In genomic region chr17:27908206-27908887, GRCm38 (mm10) we compare ENCODE assay signal across 8 mouse cellular contexts. TPM values are rescaled to one million over a fixed set of nuclear protein-coding genes. Genes with fewer than 3 reads are reported as not detected.
DNase-seq lines count a peak whose midpoint lies in the region; ATAC-seq and TF ChIP-seq lines count a peak whose summit lies in the region.

No protein-coding gene starts in this region.

- H3K4me3 ChIP-seq in gastrocnemius, adult 2 months: peak overlapping the region; percentile 99
- H3K4me3 ChIP-seq in embryonic facial prominence, embryonic 11.5 days (ENCODE audit: low read depth, low read length): peak overlapping the region; percentile 71
- peak overlapping the region; percentile 72 for H3K4me3 ChIP-seq in hindbrain, embryonic 16.5 days (ENCODE audit: low read length)
- H3K4me3 ChIP-seq in macrophage (ENCODE audit: inconsistent target): peak overlapping the region; percentile 99

- H3K4me2 ChIP-seq in embryonic facial prominence, embryonic 11.5 days (ENCODE audit: low read depth, low read length): peak overlapping the region; percentile 60
- peak overlapping the region; percentile 80 for H3K4me2 ChIP-seq in hindbrain, embryonic 16.5 days (ENCODE audit: low read length)

- no peaks in the 10 kb centered on the region for H3K4me1 ChIP-seq in embryonic facial prominence, embryonic 11.5 days (ENCODE audit: control insufficient read depth, insufficient read depth, low read length)
- peaks cover 32% of the 10 kb centered on the region for H3K4me1 ChIP-seq in hindbrain, embryonic 16.5 days (ENCODE audit: control insufficient read depth, insufficient read depth, low read depth, low read length)

- H3K9ac ChIP-seq in embryonic facial prominence, embryonic 11.5 days (replicated peaks; ENCODE audit: low read length): peak overlapping the region; percentile 84
- H3K9ac ChIP-seq in hindbrain, embryonic 16.5 days (ENCODE audit: low read depth, low read length): peak overlapping the region; percentile 91

- intact Hi-C loops in gastrocnemius, adult 2 months (cut with DNase I): loop anchor here (2.0 to 5.0 kb wide), 3 partner anchors 64 to 170 kb away; no protein-coding TSS in a partner anchor

- H3K36me3 ChIP-seq in embryonic facial prominence, embryonic 11.5 days (replicated peaks; ENCODE audit: control insufficient read depth, insufficient read depth, low read depth, low read length): no peaks in the 10 kb centered on the region; the same call in 1 of the 2 replicates
- 0 out of 2 replicates have a peak, but pooled peaks cover 3% of the 10 kb centered on the region for H3K36me3 ChIP-seq in hindbrain, embryonic 16.5 days (ENCODE audit: control insufficient read depth, insufficient read depth, low read length)
- peaks cover 6% of the 10 kb centered on the region; the same call in 1 of the 2 replicates for H3K36me3 ChIP-seq in macrophage (ENCODE audit: inconsistent target)

- WGBS in embryonic facial prominence, embryonic 11.5 days: 0% methylated on average over 12 of the region's 12 CpGs
- WGBS in hindbrain, embryonic 16.5 days: under 1% methylated on average over 11 of the region's 12 CpGs
- under 1% methylated on average over 11 of the region's 12 CpGs for WGBS in macrophage (ENCODE audit: missing documents)

- H3K79me2 ChIP-seq in macrophage (ENCODE audit: inconsistent target): peaks cover 59% of the 10 kb centered on the region

- no peaks in the 10 kb centered on the region for H3K27me3 ChIP-seq in embryonic facial prominence, embryonic 11.5 days (ENCODE audit: control insufficient read depth, insufficient read depth, low read length)
- no peaks in the 10 kb centered on the region for H3K27me3 ChIP-seq in hindbrain, embryonic 16.5 days (replicated peaks; ENCODE audit: control insufficient read depth, insufficient read depth, low read length)

- H3K9me3 ChIP-seq in embryonic facial prominence, embryonic 11.5 days (replicated peaks; ENCODE audit: control insufficient read depth, low read length): no peaks in the 10 kb centered on the region
- H3K9me3 ChIP-seq in hindbrain, embryonic 16.5 days (ENCODE audit: control insufficient read depth, low read length): no peaks in the 10 kb centered on the region

- DNase-seq in gastrocnemius, adult 2 months: no peak
- no peak for DNase-seq in gastrocnemius, adult 8-10 months (ENCODE audit: low spot score in 2 of 2)
- peak; percentile 75 for DNase-seq in CD4-positive, CD25-positive, alpha-beta regulatory T cell, adult 2 months (ENCODE audit: low read depth, low spot score)
- DNase-seq in embryonic facial prominence, embryonic 11.5 days (ENCODE audit: low spot score): no peak
- peak; percentile 69 for DNase-seq in testis, postnatal 10 days (ENCODE audit: low spot score)
- DNase-seq in layer of hippocampus, adult 9-10 months (ENCODE audit: low spot score): no peak

- ATAC-seq in embryonic facial prominence, embryonic 11.5 days (replicated peaks; ENCODE audit: insufficient number of reproducible peaks, low FRiP score, low TSS enrichment, low read depth): no peak
- ATAC-seq in hindbrain, embryonic 16.5 days: no peak

- peak overlapping the region; percentile 96 for H3K27ac ChIP-seq in gastrocnemius, adult 2 months
- H3K27ac ChIP-seq in embryonic facial prominence, embryonic 11.5 days (replicated peaks; ENCODE audit: low read depth, low read length): peak overlapping the region; percentile 4; the same call in 1 of the 2 replicates
- H3K27ac ChIP-seq in hindbrain, embryonic 16.5 days (ENCODE audit: low read depth, low read length): peak overlapping the region; percentile 93
- H3K27ac ChIP-seq in macrophage: peak overlapping the region; percentile 46

- peak; percentile 59 for TF ChIP-seq CTCF in gastrocnemius, adult 2 months (IDR thresholded peaks at IDR 0.05)

RNA-seq across cellular contexts. Expression of gene Anks1, which starts 0.8 kb away (rescaled TPM):
- total RNA-seq in gastrocnemius, adult 2 months (2021): 10 to 100 TPM in 1 of 2 experiments, 1 to 10 TPM in 1; 8.8 to 23.4 TPM
- 1 to 10 TPM; 6.3 to 9.2 (median 7.9) TPM for total RNA-seq in gastrocnemius, adult 8-10 months (2022)
- polyA plus RNA-seq in embryonic facial prominence, embryonic 11.5 days (2014; fragmentation: Nextera tagmentation; extraction: Ambion mirVana): 12.3 and 13.3 TPM in 2 replicates
- 44.0 and 54.2 TPM in 2 replicates for polyA plus RNA-seq in hindbrain, embryonic 16.5 days (2015; fragmentation: Nextera tagmentation; extraction: Ambion mirVana)
- 100 to 1,000 TPM in 22 of 26 experiments, 10 to 100 TPM in 4; 38.3 to 296 (median 144) TPM for total RNA-seq in macrophage (2018; cell fraction: chromatin; rRNA removed)
- total RNA-seq in macrophage (2018; cell fraction: cytosol; rRNA removed): 10 to 100 TPM; 14.0 to 52.9 (median 29.3) TPM
- total RNA-seq in macrophage (2018; cell fraction: nucleus; rRNA removed): 100 to 1,000 TPM in 13 of 26 experiments, 10 to 100 TPM in 13; 34.3 to 144 (median 101) TPM
- polyA plus RNA-seq in macrophage (2018): 12.3 to 26.5 TPM (median 21.0 TPM) in 3 replicates

RNA-seq across cellular contexts. Expression of gene Taf11, which starts 1.3 kb away (rescaled TPM):
- total RNA-seq in gastrocnemius, adult 2 months (2021): 10 to 100 TPM; 14.0 to 19.1 TPM
- total RNA-seq in gastrocnemius, adult 8-10 months (2022): 10 to 100 TPM; 15.9 to 18.8 (median 17.0) TPM
- 104 and 109 TPM in 2 replicates for polyA plus RNA-seq in embryonic facial prominence, embryonic 11.5 days (2014; fragmentation: Nextera tagmentation; extraction: Ambion mirVana)
- polyA plus RNA-seq in hindbrain, embryonic 16.5 days (2015; fragmentation: Nextera tagmentation; extraction: Ambion mirVana): 51.6 and 58.2 TPM in 2 replicates
- total RNA-seq in macrophage (2018; cell fraction: chromatin; rRNA removed): 10 to 100 TPM in 23 of 26 experiments, 1 to 10 TPM in 3; 6.5 to 90.9 (median 38.4) TPM
- 10 to 100 TPM; 20.8 to 41.0 (median 29.5) TPM for total RNA-seq in macrophage (2018; cell fraction: cytosol; rRNA removed)
- 10 to 100 TPM; 11.6 to 82.1 (median 32.2) TPM for total RNA-seq in macrophage (2018; cell fraction: nucleus; rRNA removed)
- polyA plus RNA-seq in macrophage (2018): 34.5 to 39.1 TPM (median 37.0 TPM) in 3 replicates

RNA-seq across cellular contexts. Expression of gene Uhrf1bp1, which starts 52.1 kb away (rescaled TPM):
- 10 to 100 TPM; 25.9 to 26.0 TPM for total RNA-seq in gastrocnemius, adult 2 months (2021)
- total RNA-seq in gastrocnemius, adult 8-10 months (2022): 10 to 100 TPM; 21.0 to 30.9 (median 28.8) TPM
- polyA plus RNA-seq in embryonic facial prominence, embryonic 11.5 days (2014; fragmentation: Nextera tagmentation; extraction: Ambion mirVana): 5.2 and 6.4 TPM in 2 replicates
- polyA plus RNA-seq in hindbrain, embryonic 16.5 days (2015; fragmentation: Nextera tagmentation; extraction: Ambion mirVana): 5.3 and 6.3 TPM in 2 replicates
- 10 to 100 TPM in 18 of 26 experiments, 1 to 10 TPM in 8; 2.6 to 41.3 (median 22.1) TPM for total RNA-seq in macrophage (2018; cell fraction: chromatin; rRNA removed)
- total RNA-seq in macrophage (2018; cell fraction: cytosol; rRNA removed): 10 to 100 TPM in 20 of 26 experiments, 1 to 10 TPM in 6; 5.9 to 20.1 (median 14.1) TPM
- total RNA-seq in macrophage (2018; cell fraction: nucleus; rRNA removed): 10 to 100 TPM in 22 of 26 experiments, 1 to 10 TPM in 4; 6.4 to 34.6 (median 16.9) TPM
- polyA plus RNA-seq in macrophage (2018): 6.8 to 14.6 TPM (median 7.6 TPM) in 3 replicates

Comparison
In these comparisons a context has a peak if more than half of its experiments do, and no peak if none do; other contexts are left out.
1. DNase-seq: peak in CD4-positive, CD25-positive, alpha-beta regulatory T cell, adult 2 months (single experiment) and testis, postnatal 10 days (single experiment); none in gastrocnemius, adult 2 months (single experiment), gastrocnemius, adult 8-10 months (0 of 2), embryonic facial prominence, embryonic 11.5 days (single experiment) and layer of hippocampus, adult 9-10 months (single experiment).
2. H3K27ac ChIP-seq: peak in every context shown above with its lines; median percentile 96 in gastrocnemius, adult 2 months; 93 in hindbrain, embryonic 16.5 days; 46 in macrophage; 4 in embryonic facial prominence, embryonic 11.5 days.
3. Peak in every context shown above with its lines, with median percentiles within 50 percentile points of each other: H3K4me3 ChIP-seq.